Mouse (Mus musculus) adrenal gland, postnatal 36 days (tissue): Measurements from ENCODE around the gene Enkd1. TPM values are rescaled to one million over a fixed set of nuclear protein-coding genes. Genes with fewer than 3 reads are reported as not detected.

Experiments
- DNase-seq, 2 experiments: peaks; one replicate each; pipeline ENCODE4 v3.0.0; 2021; ENCODE audit warnings: mixed read lengths in 1 of 2
- total RNA-seq, 2 experiments: library from RNA; stranded (reverse); gene quantifications; 2 replicates each; pipeline ENCODE4 v1.2.3; 2021

The Enkd1 gene
- total RNA-seq, 2 experiments from 2014 or later = 4.5 to 4.9 TPM

DNA sequence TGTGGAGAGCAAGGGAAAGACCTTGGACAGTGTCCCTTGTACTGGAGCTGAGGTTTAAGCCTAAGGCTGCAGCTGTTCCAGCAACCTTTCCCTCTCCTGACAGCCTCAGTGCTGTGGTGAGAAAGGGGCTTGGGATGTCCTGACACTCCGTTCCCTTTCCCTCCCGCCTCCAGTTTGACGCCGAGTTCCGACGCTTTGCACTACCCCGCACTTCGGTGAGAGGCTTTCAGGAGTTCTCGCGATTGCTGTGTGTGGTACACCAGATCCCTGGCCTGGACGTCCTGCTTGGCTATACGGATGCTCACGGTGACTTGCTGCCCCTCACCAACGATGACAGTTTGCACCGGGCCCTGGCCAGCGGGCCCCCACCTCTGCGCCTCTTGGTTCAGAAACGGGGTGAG is 6.0 kb downstream of the Enkd1 start:
- DNase-seq = no peak

- DNase-seq = peak; percentile 98
These were observed 6.8 kb downstream of the Enkd1 start, which contains the start of the genes Acd and Pard6a for GRCm38 (mm10) chr8:105700966-105701824. Gene Acd (minus strand): TSS chr8:105701102. Gene Pard6a (plus strand): TSS chr8:105701148.

GRCm38 (mm10) chr8:105700566-105700965 is 7.4 kb downstream of the Enkd1 start:
- peak; percentile 46 to 52 for DNase-seq

DNA sequence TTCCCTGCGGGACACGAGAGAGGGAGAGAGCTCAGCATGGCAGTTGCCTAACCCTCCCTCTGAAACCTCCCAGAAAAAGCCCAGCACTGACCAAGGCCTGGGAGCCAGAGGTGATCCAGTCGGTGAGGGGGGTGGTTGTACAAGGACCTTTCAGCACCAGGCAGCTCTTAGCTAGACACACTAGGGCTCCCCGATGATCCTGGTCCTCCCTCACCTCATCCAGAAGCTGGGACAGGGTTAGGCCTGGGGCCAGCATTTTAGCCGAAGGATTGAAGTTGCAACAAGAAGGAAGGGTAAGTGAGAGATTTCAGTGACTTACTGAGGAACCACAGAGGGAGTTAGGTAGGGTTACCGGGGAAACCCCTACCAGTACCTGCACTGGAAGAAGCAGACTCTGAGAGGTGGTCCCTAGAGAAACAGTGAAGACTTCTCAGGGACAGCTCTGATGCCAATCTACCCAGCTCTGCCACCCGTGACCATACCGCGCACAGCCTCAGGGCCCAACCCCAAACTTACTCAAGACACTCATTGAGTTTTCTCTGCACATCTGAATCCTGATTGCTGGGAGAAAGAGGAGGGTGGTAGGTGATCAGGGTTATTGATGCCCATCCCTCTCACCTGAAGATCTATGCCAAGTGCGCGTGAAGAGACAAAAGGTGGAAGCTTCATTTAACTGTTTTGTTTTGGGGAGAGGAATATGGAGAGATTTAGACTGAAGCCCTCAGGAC is 8.4 kb downstream of the Enkd1 start:
- DNase-seq = no peak

DNA sequence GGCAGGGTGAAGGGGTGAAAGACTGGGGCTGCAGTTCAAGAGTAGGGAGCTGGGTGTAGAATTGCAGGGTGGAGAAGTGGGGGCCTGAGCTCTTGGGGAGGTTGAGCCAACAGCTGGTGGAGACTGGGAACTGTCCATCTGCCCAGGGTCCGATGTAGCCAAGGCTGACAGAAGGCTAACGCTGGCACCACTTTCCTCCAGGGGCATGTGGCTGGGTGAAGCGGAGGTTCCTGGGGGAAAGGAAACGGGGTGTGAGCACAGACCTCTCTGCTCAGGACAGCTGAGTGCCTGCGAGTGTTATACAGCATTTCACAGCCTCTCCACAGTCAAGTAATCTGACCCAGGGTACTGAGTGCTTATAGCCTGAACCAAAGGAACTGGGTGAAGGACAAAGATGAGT is 9.3 kb downstream of the Enkd1 start:
- no peak for DNase-seq

- DNase-seq = no peak
These were observed 10.7 kb downstream of the Enkd1 start for GRCm38 (mm10) chr8:105697196-105697780.

DNA sequence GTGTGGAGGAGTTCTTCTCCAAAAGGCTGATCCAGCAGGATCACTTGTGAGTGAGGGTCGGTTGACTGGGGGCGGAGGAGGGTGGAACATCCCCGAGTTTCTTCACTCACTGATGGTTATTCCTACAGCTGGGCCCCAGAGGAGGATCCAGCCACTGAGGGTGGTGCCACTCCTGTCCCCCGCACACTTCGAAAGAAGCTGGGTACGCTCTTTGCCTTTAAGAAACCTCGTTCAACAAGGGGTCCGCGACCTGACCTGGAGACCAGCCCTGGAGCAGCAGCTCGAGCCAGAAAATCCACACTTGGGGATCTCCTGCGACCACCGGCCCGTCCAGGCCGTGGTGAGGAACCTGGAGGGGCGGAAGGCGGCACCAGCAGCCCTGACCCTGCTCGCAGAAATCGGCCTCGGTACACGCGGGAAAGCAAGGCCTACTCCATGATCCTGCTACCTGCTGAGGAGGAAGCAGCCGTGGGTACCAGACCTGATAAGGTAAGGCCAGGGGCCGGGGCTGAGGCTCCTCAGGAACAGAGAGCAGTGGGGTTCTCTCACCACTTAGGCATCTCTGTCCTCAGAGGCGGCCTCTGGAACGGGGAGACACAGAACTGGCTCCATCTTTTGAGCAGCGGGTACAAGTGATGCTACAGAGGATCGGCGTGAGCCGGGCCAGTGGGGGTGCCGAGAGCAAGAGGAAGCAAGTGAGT is 12.8 kb downstream of the Enkd1 start:
- DNase-seq = no peak

DNA sequence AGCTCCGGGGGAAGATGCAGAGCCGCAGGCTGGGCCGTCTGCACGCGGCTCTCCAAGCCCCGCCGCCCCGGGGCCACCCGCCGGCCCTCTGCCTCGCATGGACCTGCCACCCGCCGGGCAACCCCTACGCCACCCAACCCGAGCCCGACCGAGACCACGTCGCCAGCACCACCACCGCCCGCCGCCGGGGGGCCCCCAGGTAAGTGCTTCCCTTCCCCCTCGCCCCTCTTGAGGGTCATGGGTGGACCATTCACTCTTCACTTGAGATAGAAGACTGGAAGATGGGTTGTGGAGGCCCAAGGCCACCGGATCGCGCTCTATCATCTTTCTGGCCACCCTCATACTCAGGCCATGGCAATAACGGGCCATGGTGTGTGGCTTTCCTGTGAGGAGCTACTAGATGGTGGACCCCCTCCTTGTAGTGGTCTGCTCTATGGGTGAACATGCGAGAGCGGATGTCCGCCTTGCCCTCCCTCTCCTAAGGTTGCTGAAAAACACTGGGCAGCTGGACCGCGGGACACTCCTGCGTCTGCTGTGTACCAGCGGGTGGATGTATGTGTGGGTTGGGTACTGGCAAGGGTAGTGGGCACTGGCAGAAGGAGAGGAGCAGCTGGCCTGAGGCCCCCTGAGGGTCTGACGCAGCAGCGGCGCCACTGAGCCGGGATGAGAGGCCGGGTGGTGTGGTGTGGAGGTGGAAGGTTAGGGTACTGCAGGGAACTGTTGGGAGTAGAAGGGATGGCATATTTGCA is 13.8 kb downstream of the Enkd1 start:
- peak in 1 of 2 experiments; percentile 31 for DNase-seq

GRCm38 (mm10) chr8:105693648-105694047 is 14.4 kb downstream of the Enkd1 start:
- DNase-seq = peak; percentile 80 to 85

- DNase-seq = no peak
These were observed 15.4 kb downstream of the Enkd1 start for GRCm38 (mm10) chr8:105692449-105693182.

DNA sequence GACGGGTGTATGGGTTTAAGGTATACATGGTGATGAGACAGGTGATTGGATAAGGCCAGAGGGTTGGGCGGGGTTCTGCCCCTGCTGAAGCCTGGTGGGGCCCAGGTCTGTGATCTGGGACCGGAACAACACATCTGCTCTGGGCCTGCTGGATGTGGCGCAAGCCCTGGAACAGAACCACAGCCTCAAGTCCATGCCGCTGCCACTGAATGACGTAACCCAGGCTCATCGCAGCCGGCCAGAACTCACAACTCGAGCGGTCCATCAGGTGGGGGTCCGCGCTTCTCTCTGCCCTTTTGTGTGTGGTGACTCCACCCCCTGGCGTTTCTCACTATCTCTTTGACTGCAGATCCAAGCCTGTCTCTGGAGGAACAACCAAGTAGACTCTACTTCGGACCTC is 17.0 kb downstream of the Enkd1 start:
- DNase-seq = no peak

DNA sequence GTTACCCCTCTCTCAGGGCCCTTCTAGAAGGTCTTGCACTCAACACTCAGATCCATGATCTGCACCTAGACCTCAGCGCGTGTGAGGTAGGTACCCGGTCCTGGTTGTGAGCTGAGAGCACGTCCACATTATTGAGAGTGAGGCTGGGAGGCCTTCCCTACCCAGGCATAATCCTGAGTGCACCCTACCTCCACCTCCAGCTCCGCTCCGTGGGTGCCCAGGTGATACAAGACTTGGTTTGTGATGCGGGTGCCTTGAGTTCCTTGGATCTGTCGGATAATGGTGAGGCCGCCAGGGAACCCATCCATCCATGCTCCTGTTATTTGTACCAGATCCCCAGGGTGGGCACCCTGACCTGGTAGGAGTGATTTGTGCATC is 18.0 kb downstream of the Enkd1 start:
- no peak for DNase-seq

DNA sequence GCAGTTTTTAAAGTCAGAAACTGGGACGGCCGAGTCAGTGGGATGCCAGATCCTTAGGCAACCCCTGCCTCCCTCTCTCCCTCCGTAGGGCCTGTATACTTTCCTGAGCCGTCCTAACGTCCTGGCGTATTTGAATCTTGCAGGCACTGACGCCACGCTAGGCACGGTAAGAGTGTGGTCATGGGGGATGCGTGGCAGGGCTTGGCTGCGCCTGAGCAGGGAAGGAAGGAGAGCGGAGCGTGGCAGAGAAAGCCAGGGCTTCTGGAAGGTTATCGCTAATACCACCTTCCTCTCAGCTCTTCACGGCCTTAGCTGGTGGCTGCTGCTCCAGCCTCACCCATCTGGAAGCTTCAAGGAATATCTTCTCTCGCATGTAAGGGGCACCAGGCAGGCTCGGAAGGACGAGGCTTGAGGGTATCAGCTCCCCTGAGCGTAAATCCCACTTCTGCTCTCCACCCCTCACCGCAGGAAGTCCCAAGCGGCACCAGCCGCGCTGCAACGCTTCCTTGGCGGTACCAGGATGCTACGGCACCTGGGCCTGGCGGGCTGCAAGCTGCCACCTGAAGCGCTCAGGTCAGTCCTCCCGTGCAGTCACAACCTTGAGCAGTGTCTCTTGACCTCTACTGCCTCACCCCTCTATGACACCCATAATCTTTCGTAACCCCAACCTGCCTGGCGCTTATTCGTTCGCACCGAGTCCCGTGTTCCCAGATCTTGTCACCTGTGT is 18.6 kb downstream of the Enkd1 start:
- no peak for DNase-seq

- no peak for DNase-seq
These were observed 19.7 kb downstream of the Enkd1 start for GRCm38 (mm10) chr8:105688242-105688752.

GRCm38 (mm10) chr8:105687512-105687911 is 20.5 kb downstream of the Enkd1 start:
- DNase-seq = no peak

DNA sequence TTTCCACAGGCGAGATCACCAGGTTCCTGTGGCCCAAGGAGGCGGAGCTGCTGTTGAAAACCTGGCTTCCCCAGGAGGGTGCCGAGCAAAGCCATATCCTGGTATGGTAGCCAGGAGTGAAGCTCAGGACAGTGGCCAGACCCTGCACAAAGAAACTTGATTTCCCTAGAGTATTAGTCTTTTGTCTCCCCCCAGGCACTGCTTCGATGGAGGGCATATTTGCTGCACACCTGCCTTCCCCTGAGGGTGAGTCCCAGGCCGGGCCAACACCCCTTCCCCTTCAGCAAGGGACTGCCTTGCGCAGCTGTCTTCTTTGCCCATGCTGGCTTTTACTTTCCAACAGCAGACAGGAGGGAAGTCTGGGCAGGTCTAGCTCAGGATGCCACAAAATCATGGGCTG is 21.5 kb downstream of the Enkd1 start:
- DNase-seq = no peak

GRCm38 (mm10) chr8:105685796-105686308 is 22.2 kb downstream of the Enkd1 start, which contains the start of gene Carmil2:
Gene Carmil2 (plus strand): TSS chr8:105686274.
- DNase-seq = peak; percentile 67 to 77

DNA sequence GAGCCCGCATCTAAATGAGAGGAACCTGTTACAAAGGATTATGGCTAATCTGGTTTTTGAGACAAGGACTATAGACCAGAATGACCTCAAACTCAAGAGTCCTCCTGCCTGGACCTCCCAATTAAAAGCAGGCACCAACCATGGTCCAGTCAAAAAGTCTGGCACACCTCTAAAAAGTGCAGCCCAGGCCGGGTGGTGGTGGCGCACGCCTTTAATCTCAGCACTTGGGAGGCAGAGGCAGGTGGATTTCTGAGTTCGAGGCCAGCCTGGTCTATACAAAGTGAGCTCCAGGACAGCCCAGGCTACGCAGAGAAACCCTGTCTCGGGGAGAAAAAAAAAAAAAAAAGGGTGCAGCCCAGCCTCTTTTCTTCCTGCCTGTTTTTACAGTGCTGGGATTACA is 22.7 kb downstream of the Enkd1 start:
- DNase-seq = no peak

- DNase-seq = no peak
These were observed 30.1 kb downstream of the Enkd1 start for GRCm38 (mm10) chr8:105677891-105678290.
